Mouse (Mus musculus) heart, embryonic 15.5 days (tissue): Measurements from ENCODE around the gene Tbc1d25. TPM values are rescaled to one million over a fixed set of nuclear protein-coding genes. Genes with fewer than 3 reads are reported as not detected.

Experiments used
- ATAC-seq: fragments of 200-750 bp; cut with Nextera tagmentation; replicated peaks from 2 replicates; pipeline ENCODE4 v1.8.0; 2017; ENCODE audit warnings: low read depth, moderate TSS enrichment; ENCODE audit not compliant: insufficient number of reproducible peaks, insufficient read depth, low FRiP score
- H3K27ac ChIP-seq: fragments of 300-500 bp; sonication (generic); 2 replicates; pipeline ENCODE4 v1.5.1; 2015; ENCODE audit warnings: mild to moderate bottlenecking, inconsistent platforms
- H3K27me3 ChIP-seq: fragments of 300-500 bp; sonication (generic); 2 replicates; pipeline ENCODE4 v1.6.1; 2015; ENCODE audit warnings: inconsistent platforms
- H3K36me3 ChIP-seq: fragments of 300-500 bp; sonication (generic); 2 replicates; pipeline ENCODE4 v1.6.1; 2015; ENCODE audit warnings: mild to moderate bottlenecking, inconsistent platforms
- H3K4me1 ChIP-seq: fragments of 300-500 bp; sonication (generic); replicated peaks from 2 replicates; pipeline ENCODE4 v1.6.1; 2015; ENCODE audit warnings: inconsistent platforms
- H3K4me2 ChIP-seq: fragments of 300-500 bp; sonication (generic); 2 replicates; pipeline ENCODE4 v1.6.1; 2015; ENCODE audit warnings: inconsistent platforms, mild to moderate bottlenecking, moderate library complexity
- H3K4me3 ChIP-seq: fragments of 300-500 bp; sonication (generic); 2 replicates; pipeline ENCODE4 v1.5.1; 2015; ENCODE audit warnings: mild to moderate bottlenecking, inconsistent platforms
- H3K9ac ChIP-seq: fragments of 300-500 bp; sonication (generic); 2 replicates; pipeline ENCODE4 v1.6.1; 2015; ENCODE audit warnings: mild to moderate bottlenecking, inconsistent platforms
- H3K9me3 ChIP-seq: fragments of 300-500 bp; sonication (generic); replicated peaks from 2 replicates; pipeline ENCODE4 v1.6.1; 2016; ENCODE audit warnings: inconsistent platforms
- WGBS: fragments of 180-500 bp; shearing (Covaris S2); methylation state at CpG from one replicate; pipeline ENCODE4 v1.1.7; 2015; ENCODE audit warnings: mixed read lengths; 5-methylcytosine and 5-hydroxymethylcytosine counted together
- polyA plus RNA-seq: library from polyadenylated mRNA; unstranded; fragments of >200 nt; fragmentation: Nextera tagmentation; extraction: Ambion mirVana; gene quantifications from 2 replicates; pipeline ENCODE4 v1.2.1, GENCODE M21; 2015

The Tbc1d25 gene
- 10.1 and 12.2 TPM in 2 replicates for polyA plus RNA-seq

GRCm38 (mm10) chrX:8175504-8176385, at the start of gene Tbc1d25:
Gene Tbc1d25, minus strand, starts transcription at chrX:8176181.
- Histone ChIP-seq H3K9me3 (no peaks in the 10 kb centered on the region), H3K27ac (peak within 1 kb of the TSS; percentile 71), H3K36me3 (peaks cover 5% of the 10 kb centered on the region; the same call in 1 of the 2 replicates), H3K4me1 (no peaks in the 10 kb centered on the region), H3K4me3 (peak within 1 kb of the TSS; percentile 72), H3K27me3 (no peaks in the 10 kb centered on the region), H3K4me2 (peak within 1 kb of the TSS; percentile 63), H3K9ac (peak within 1 kb of the TSS; percentile 64)
- 7% methylated on average over 46 of the region's 56 CpGs for WGBS
- peak; percentile 95 for ATAC-seq

DNA sequence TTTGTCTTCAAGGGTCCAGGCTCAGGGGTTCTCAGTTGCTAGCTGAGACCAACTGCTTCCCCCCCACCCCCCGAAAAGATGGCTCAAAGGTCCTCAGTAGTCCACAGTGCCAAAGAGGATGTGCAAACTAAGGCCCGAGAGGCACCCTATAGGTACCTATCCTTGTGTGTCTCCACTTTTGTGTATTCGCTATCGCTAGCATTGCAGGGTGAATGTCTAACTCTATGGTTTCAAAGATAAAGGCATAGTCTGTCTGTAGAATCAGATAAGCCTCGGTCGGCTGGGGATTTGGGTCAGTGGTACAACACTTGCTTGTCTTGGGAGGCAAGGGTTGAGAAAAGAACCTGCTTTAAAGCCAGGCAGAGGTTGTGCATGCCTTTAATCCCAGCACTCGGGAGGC, 47.5 kb upstream of the Tbc1d25 start:
- no peak overlapping the region for H3K27ac ChIP-seq
- H3K4me1 ChIP-seq: no peaks in the 10 kb centered on the region
- no peak for ATAC-seq
- no peaks in the 10 kb centered on the region for H3K9me3 ChIP-seq
- no peaks in the 10 kb centered on the region for H3K36me3 ChIP-seq
- H3K9ac ChIP-seq: no peak overlapping the region
- H3K27me3 ChIP-seq: no peaks in the 10 kb centered on the region
- 62% methylated on average over 7 of the region's 7 CpGs for WGBS
- H3K4me2 ChIP-seq: no peak overlapping the region
- no peak overlapping the region for H3K4me3 ChIP-seq

- ATAC-seq: no peak
- no peak overlapping the region for H3K4me2 ChIP-seq
- no peak overlapping the region for H3K27ac ChIP-seq
- H3K9me3 ChIP-seq: no peaks in the 10 kb centered on the region
- H3K4me1 ChIP-seq: no peaks in the 10 kb centered on the region
- WGBS: 52% methylated on average over 7 of the region's 7 CpGs
- H3K4me3 ChIP-seq: no peak overlapping the region
- no peaks in the 10 kb centered on the region for H3K27me3 ChIP-seq
- H3K9ac ChIP-seq: no peak overlapping the region
- H3K36me3 ChIP-seq: no peaks in the 10 kb centered on the region
These were observed 46.9 kb upstream of the Tbc1d25 start for GRCm38 (mm10) chrX:8222678-8223421.

- Histone ChIP-seq H3K36me3 (no peaks in the 10 kb centered on the region), H3K9me3 (no peaks in the 10 kb centered on the region), H3K27me3 (no peaks in the 10 kb centered on the region), H3K27ac (no peak overlapping the region), H3K9ac (no peak overlapping the region), H3K4me3 (no peak overlapping the region), H3K4me2 (no peak overlapping the region), H3K4me1 (no peaks in the 10 kb centered on the region)
- WGBS: 58% methylated on average over 3 of the region's 3 CpGs
- ATAC-seq: no peak
These were observed 46.3 kb upstream of the Tbc1d25 start for GRCm38 (mm10) chrX:8222296-8222677.

DNA sequence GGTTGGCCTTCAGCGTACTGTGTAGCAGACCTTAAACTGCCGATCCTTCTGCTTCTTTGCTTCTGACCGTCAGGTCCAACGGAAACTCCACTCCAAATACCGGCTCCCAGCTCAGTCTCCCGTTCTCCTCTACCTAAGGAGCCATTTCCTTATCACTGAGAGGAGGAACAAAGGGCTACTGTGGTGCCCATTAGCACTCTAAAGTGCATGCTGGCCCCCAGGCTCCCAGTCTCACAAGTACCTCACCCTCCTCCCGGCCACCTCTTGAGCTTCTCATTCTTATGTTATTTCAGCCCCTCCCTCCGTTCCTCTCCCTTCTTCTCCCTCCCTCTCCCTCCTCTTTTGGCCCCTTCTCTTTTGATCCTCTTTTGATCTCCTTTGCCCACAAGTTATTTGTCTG, 43.7 kb upstream of the Tbc1d25 start:
- Histone ChIP-seq H3K4me1 (no peaks in the 10 kb centered on the region), H3K36me3 (no peaks in the 10 kb centered on the region), H3K9me3 (no peaks in the 10 kb centered on the region), H3K4me2 (no peak overlapping the region), H3K27ac (no peak overlapping the region), H3K9ac (no peak overlapping the region), H3K4me3 (no peak overlapping the region), H3K27me3 (no peaks in the 10 kb centered on the region)
- 21% methylated on average over 8 of the region's 8 CpGs for WGBS
- no peak for ATAC-seq

- no peaks in the 10 kb centered on the region for H3K36me3 ChIP-seq
- H3K4me2 ChIP-seq: no peak overlapping the region
- WGBS: 39% methylated on average over 2 of the region's 2 CpGs
- H3K27me3 ChIP-seq: no peaks in the 10 kb centered on the region
- H3K4me3 ChIP-seq: no peak overlapping the region
- H3K4me1 ChIP-seq: no peaks in the 10 kb centered on the region
- no peak overlapping the region for H3K27ac ChIP-seq
- ATAC-seq: no peak
- no peaks in the 10 kb centered on the region for H3K9me3 ChIP-seq
- H3K9ac ChIP-seq: no peak overlapping the region
These were observed 42.1 kb upstream of the Tbc1d25 start for GRCm38 (mm10) chrX:8218114-8218513.

- Histone ChIP-seq H3K9ac (no peak overlapping the region), H3K4me1 (no peaks in the 10 kb centered on the region), H3K27me3 (no peaks in the 10 kb centered on the region), H3K27ac (no peak overlapping the region), H3K4me2 (no peak overlapping the region), H3K36me3 (no peaks in the 10 kb centered on the region), H3K9me3 (no peaks in the 10 kb centered on the region), H3K4me3 (no peak overlapping the region)
- no peak for ATAC-seq
- 36% methylated on average over 6 of the region's 6 CpGs for WGBS
These were observed 41.4 kb upstream of the Tbc1d25 start for GRCm38 (mm10) chrX:8217383-8217782.

DNA sequence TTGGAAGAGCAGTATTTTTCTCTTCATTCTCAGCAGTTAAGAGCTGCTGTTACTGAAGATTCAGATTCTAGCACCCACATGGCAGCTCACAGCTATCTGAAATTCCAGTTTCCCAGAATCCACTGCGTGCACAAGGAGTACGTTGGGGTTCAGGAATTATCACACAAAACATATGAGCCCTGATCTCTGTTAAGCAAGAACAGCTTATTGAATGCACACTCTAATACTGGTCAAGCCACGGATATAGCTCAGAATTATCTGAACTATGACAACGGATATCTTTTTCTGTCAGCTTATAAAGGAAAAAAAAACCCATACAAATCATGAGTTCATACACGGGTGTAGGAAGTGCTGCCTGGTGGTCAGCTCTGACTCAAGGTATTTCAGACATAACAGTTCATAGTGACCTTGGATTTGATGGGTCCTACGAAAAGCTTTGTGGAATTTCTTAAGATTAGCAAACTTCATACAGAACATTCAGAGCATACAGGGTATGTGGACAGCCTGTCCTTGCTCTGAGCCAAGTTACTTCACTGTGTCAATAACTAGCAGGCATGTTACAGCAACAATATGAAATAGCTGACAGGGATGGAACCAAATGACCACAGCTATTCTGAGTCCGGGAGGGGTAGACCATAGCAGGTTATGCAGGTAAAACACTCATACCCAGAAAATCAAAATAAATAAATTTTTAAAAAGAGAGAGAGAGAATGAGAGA, 35.7 kb upstream of the Tbc1d25 start:
- H3K9ac ChIP-seq: no peak overlapping the region
- no peaks in the 10 kb centered on the region for H3K27me3 ChIP-seq
- H3K27ac ChIP-seq: no peak overlapping the region
- WGBS: 65% methylated on average over 7 of the region's 7 CpGs
- no peak overlapping the region for H3K4me3 ChIP-seq
- no peaks in the 10 kb centered on the region for H3K9me3 ChIP-seq
- no peaks in the 10 kb centered on the region for H3K4me1 ChIP-seq
- ATAC-seq: no peak
- H3K4me2 ChIP-seq: no peak overlapping the region
- no peaks in the 10 kb centered on the region for H3K36me3 ChIP-seq

DNA sequence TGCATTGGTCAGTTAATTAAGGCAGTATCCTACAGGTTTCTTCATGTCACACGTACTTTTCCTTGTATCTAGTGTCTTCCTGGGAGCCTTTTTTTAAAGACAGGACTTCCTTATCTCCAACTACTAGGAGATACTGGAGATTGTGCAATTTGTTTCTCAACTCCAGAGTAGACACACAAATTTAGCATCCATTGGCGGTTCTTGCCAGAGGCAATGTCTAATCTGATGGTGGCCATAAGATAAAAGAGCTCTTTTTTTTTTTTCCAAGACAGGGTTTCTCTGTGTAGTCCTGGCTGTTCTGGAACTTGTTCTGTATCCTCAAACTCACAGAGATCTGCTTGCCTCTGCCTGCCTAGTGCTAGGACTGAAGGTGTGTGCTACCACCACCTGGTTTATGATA, 33.7 kb upstream of the Tbc1d25 start:
- no peak for ATAC-seq
- no peaks in the 10 kb centered on the region for H3K36me3 ChIP-seq
- no peak overlapping the region for H3K4me3 ChIP-seq
- no peaks in the 10 kb centered on the region for H3K27me3 ChIP-seq
- H3K27ac ChIP-seq: no peak overlapping the region
- H3K4me2 ChIP-seq: no peak overlapping the region
- no peaks in the 10 kb centered on the region for H3K4me1 ChIP-seq
- no peaks in the 10 kb centered on the region for H3K9me3 ChIP-seq
- H3K9ac ChIP-seq: no peak overlapping the region
- 33% methylated on average over 2 of the region's 2 CpGs for whole genome bisulfite sequencing

- ATAC-seq: no peak
- Histone ChIP-seq H3K27me3 (no peaks in the 10 kb centered on the region), H3K4me3 (no peak overlapping the region), H3K9me3 (no peaks in the 10 kb centered on the region), H3K36me3 (no peaks in the 10 kb centered on the region), H3K4me1 (no peaks in the 10 kb centered on the region), H3K27ac (no peak overlapping the region), H3K9ac (no peak overlapping the region), H3K4me2 (peak overlapping the region; percentile 81)
- 29% methylated on average over 4 of the region's 4 CpGs for WGBS
These were observed 31.2 kb upstream of the Tbc1d25 start for GRCm38 (mm10) chrX:8207224-8207623.

DNA sequence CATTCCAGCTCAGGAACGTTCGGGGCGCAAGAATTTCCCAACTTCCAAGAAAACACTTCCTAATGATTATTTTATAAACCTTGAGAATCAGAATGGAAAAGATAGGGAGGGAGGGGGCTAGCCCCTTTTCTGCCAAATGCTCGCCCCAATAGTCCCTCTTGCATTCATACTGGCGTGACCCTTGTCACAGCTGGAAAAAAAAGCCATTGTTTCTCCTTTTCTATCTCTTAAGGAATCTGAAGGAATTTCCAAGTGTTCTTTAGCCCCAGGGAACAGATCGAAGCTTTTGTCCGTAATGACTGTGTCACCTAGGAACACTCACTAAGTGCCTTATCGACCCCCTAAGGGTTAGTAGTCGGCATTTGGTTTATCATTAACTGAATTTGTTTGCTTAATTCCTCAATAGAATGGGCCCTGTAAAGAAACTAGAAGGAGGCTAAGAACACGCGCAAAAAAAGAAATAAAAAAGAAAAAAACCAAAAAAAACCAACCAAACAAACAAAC, 30.8 kb upstream of the Tbc1d25 start:
- Histone ChIP-seq H3K27ac (no peak overlapping the region), H3K27me3 (no peaks in the 10 kb centered on the region), H3K4me3 (peak overlapping the region; percentile 61), H3K9ac (no peak overlapping the region), H3K4me1 (no peaks in the 10 kb centered on the region), H3K4me2 (peak overlapping the region; percentile 81), H3K36me3 (no peaks in the 10 kb centered on the region), H3K9me3 (no peaks in the 10 kb centered on the region)
- 11% methylated on average over 11 of the region's 11 CpGs for WGBS
- no peak for ATAC-seq
